Mouse (Mus musculus) kidney, postnatal 0 days (tissue): ENCODE measurements at regions not wholly inside any gene's neighbourhood (a gene's known extent, or its start where the extent isn't known, plus 50 kb on each side); places are given as distances from the start of the nearest gene placed in this dataset.
"Not testable (repeated sequence)": the region's sequence is repeated elsewhere in the genome, so short reads cannot be mapped to it uniquely, and the experiment has no call there.

Experiments used
- ATAC-seq: fragments of 200-750 bp; cut with Nextera tagmentation; replicated peaks from 2 replicates; pipeline ENCODE4 v1.8.0; 2017; ENCODE audit warnings: low read depth, moderate number of reproducible peaks, moderate TSS enrichment, moderate library complexity; ENCODE audit not compliant: low FRiP score
- DNase-seq: peaks from one replicate; pipeline ENCODE4 v3.0.0-alpha.2; 2016; ENCODE audit warnings: low spot score
- H3K27ac ChIP-seq: fragments of 300-500 bp; sonication (generic); 2 replicates; pipeline ENCODE4 v1.5.1; 2014; ENCODE audit warnings: mild to moderate bottlenecking
- H3K27me3 ChIP-seq: fragments of 300-500 bp; sonication (generic); 2 replicates; pipeline ENCODE4 v1.6.1; 2014; ENCODE audit warnings: low read length, mixed read lengths; ENCODE audit not compliant: insufficient read depth
- H3K36me3 ChIP-seq: fragments of 300-500 bp; sonication (generic); 2 replicates; pipeline ENCODE4 v1.6.1; 2014; ENCODE audit warnings: low read length, mixed read lengths; ENCODE audit not compliant: insufficient read depth
- H3K4me1 ChIP-seq: fragments of 300-500 bp; sonication (generic); replicated peaks from 2 replicates; pipeline ENCODE4 v1.6.1; 2014; ENCODE audit warnings: antibody characterized with exemption, low read length, mixed read lengths; ENCODE audit not compliant: insufficient read depth
- H3K4me2 ChIP-seq: fragments of 300-500 bp; sonication (generic); 2 replicates; pipeline ENCODE4 v1.6.1; 2014; ENCODE audit warnings: mild to moderate bottlenecking, low read length, moderate library complexity, mixed read lengths
- H3K4me3 ChIP-seq: fragments of 300-500 bp; sonication (generic); replicated peaks from 2 replicates; pipeline ENCODE4 v1.5.1; 2014; ENCODE audit warnings: low read depth, low read length
- H3K9ac ChIP-seq: fragments of 300-500 bp; sonication (generic); 2 replicates; pipeline ENCODE4 v1.6.1; 2014; ENCODE audit warnings: low read depth, low read length
- H3K9me3 ChIP-seq: fragments of 300-500 bp; sonication (generic); replicated peaks from 2 replicates; pipeline ENCODE4 v1.6.1; 2016; ENCODE audit warnings: low read length, inconsistent platforms, mixed read lengths
- CTCF ChIP-seq: IDR thresholded peaks from 2 replicates; pipeline ENCODE4 v1.5.1; 2016; ENCODE audit warnings: antibody characterized with exemption, low read depth, mild to moderate bottlenecking, moderate library complexity
- WGBS: fragments of 180-500 bp; shearing (Covaris S2); extraction: QIAGEN DNeasy Blood & Tissue Kit; methylation state at CpG from one replicate; pipeline ENCODE4 v1.1.7; 2014; 5-methylcytosine and 5-hydroxymethylcytosine counted together

DNA sequence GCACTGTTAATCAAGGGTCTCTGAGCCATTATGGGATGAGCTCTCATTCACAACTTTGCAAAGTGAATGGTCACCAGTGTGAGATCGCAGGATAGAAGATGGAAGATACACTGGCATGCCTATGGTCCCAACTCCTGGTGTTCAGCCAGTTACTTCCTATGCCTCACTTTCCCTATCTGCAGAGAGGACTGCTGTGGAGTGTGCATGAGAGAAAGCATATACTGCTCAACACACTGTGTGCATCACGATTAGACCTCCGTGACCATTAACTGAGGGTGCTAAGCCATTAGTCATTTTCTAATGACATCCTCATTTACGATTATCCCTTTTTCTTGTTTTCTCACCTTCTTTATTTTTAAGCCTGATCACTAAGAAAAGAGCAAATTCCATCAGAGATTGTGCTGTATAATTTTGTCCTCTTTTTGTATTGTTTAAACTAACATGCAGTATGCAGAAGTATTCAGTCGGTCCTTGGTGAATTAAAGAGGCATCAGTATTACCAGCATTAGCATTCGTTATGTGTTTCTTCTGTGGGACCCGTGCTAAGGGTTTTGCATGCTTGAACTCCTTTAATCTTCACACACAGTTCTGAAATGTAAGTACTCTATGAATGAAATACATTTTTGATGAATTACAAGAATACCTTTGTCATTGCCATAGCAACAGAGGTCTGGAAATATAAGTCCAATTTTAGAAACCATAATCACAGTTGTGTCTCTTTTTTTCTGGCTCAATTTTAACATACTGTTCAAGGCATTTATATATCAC is 219.4 kb upstream of the Klf6 start:
- H3K4me2 ChIP-seq: no peak overlapping the region
- no peak for TF ChIP-seq CTCF
- H3K9me3 ChIP-seq: no peaks in the 10 kb centered on the region
- H3K4me3 ChIP-seq: no peak overlapping the region
- H3K9ac ChIP-seq: no peak overlapping the region
- DNase-seq (no peak), ATAC-seq (no peak)
- no peaks in the 10 kb centered on the region for H3K27me3 ChIP-seq
- H3K4me1 ChIP-seq: no peaks in the 10 kb centered on the region
- 84% methylated on average over 7 of the region's 7 CpGs for WGBS
- no peak overlapping the region for H3K27ac ChIP-seq
- H3K36me3 ChIP-seq: no peaks in the 10 kb centered on the region

DNA sequence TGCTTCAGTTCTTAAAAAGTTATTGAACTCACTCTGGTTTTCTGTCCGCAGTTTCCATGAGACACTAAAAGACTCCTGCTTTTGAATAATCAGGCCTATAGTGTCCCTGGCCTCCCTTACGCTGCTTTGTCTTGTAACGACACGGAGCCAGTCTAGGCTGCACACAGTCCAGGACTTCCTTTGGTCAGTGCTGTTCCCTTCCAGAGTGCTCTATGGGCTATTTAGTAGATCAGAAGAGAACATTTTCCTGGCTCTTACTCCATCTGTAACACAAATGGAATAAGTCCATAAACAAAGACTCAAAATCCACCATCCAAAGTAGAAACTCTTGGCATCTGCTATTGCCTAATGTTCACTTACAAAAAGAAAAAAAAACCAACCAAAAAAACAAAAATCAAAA is 213.0 kb upstream of the Klf6 start:
- no peaks in the 10 kb centered on the region for H3K9me3 ChIP-seq
- H3K4me2 ChIP-seq: no peak overlapping the region
- no peaks in the 10 kb centered on the region for H3K36me3 ChIP-seq
- H3K4me3 ChIP-seq: no peak overlapping the region
- WGBS: 90% methylated on average over 4 of the region's 4 CpGs
- H3K27ac ChIP-seq: no peak overlapping the region
- H3K9ac ChIP-seq: no peak overlapping the region
- no peak for TF ChIP-seq CTCF
- no peak for ATAC-seq
- H3K4me1 ChIP-seq: no peaks in the 10 kb centered on the region
- no peaks in the 10 kb centered on the region for H3K27me3 ChIP-seq
- no peak for DNase-seq

DNA sequence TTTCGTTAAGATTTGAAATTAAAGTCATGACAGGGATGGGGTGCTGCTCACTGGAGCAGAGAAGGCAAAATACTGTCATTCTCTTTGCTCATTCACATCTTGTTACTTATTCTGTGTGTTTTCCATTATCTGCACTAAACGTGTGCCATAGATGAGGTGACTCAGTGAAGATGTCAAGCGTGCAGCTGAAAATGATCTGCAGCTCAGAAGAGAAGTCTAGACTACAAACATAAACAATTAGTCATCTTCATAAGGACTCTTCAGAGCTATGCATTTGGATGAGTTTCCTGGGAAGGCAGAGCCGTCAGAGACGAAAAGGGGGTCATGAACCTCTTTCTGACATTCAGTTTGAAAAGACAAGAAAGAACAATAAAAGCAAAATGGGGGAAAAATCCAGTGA is 203.7 kb upstream of the Klf6 start:
- Histone ChIP-seq H3K4me2 (no peak overlapping the region), H3K36me3 (no peaks in the 10 kb centered on the region), H3K27me3 (no peaks in the 10 kb centered on the region), H3K4me3 (no peak overlapping the region), H3K27ac (no peak overlapping the region), H3K4me1 (no peaks in the 10 kb centered on the region), H3K9me3 (no peaks in the 10 kb centered on the region), H3K9ac (no peak overlapping the region)
- no peak for TF ChIP-seq CTCF
- no peak for DNase-seq
- 64% methylated on average over 5 of the region's 5 CpGs for WGBS
- no peak for ATAC-seq

DNA sequence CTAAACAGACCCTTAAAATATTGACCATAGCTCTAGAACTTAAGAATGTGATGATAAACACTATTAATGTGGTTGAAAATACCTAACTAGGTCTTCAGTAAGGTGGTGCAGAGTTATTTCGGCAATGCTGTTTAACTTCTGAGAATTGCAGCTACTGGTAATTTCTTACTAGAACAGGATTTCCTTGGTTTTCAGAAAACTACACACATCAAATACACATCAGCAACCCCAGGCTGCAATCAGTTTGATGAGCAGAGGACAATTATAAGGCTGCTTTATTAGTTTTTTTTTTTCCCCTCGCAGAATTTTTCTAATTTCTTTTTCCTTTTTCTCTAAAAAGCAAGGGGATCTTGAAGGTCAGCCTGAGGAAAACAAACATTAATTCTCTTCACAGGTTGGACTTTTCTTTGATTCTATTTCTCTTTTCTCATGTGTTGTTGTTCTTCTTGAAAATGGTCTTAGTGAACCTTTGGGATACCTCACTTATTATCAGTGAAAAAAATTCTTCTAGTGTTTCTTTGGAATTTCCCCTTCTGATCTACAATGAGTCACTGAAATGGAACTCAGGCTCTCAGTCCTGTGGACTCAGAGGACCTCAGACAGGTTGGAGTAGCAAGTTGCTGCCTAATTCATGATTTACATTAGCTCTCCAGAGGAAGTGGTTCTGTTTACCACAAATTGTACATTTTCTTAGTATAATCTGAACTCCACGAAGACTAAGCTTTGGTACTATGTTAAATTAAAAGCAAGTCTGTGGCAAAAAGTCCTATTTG is 194.9 kb upstream of the Klf6 start:
- Histone ChIP-seq H3K27ac (no peak overlapping the region), H3K4me1 (no peaks in the 10 kb centered on the region), H3K9ac (no peak overlapping the region), H3K9me3 (no peaks in the 10 kb centered on the region), H3K27me3 (no peaks in the 10 kb centered on the region), H3K4me2 (no peak overlapping the region), H3K4me3 (no peak overlapping the region), H3K36me3 (no peaks in the 10 kb centered on the region)
- 68% methylated on average over 3 of the region's 3 CpGs for WGBS
- DNase-seq (peak; percentile 8), ATAC-seq (no peak)
- no peak for TF ChIP-seq CTCF

DNA sequence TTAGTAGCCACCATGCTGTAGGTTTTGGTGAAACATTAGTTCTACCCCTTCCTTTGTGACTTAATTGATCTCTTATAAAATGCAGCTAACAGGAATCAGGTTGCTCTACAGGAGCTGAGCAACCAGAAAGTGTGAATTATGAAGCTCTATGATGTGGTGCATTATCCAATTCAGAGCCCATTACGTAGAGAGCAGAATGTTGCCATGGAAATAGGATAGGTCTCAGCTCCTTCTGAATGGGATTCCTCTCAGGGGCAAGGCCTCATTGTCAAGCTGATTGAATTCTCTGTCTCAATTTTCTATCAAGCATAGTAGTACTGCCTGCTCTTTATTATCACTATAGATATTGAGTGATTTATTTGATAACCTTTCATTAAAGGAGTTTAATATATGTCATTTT is 185.6 kb upstream of the Klf6 start:
- no peak overlapping the region for H3K27ac ChIP-seq
- H3K27me3 ChIP-seq: no peaks in the 10 kb centered on the region
- H3K4me1 ChIP-seq: no peaks in the 10 kb centered on the region
- TF ChIP-seq CTCF: no peak
- H3K9me3 ChIP-seq: no peaks in the 10 kb centered on the region
- no peak overlapping the region for H3K4me2 ChIP-seq
- ATAC-seq (no peak), DNase-seq (no peak)
- WGBS: 83% methylated on average over 1 of the region's 1 CpGs
- no peaks in the 10 kb centered on the region for H3K36me3 ChIP-seq
- no peak overlapping the region for H3K4me3 ChIP-seq
- no peak overlapping the region for H3K9ac ChIP-seq

GRCm38 (mm10) chr13:5690124-5690523 is 171.2 kb upstream of the Klf6 start:
- no peak for TF ChIP-seq CTCF
- no peak for DNase-seq
- no peak overlapping the region for H3K4me3 ChIP-seq
- no peaks in the 10 kb centered on the region for H3K4me1 ChIP-seq
- no peak overlapping the region for H3K9ac ChIP-seq
- no peak overlapping the region for H3K4me2 ChIP-seq
- no peak for ATAC-seq
- H3K27ac ChIP-seq: no peak overlapping the region
- no peaks in the 10 kb centered on the region for H3K9me3 ChIP-seq
- no peaks in the 10 kb centered on the region for H3K36me3 ChIP-seq
- no peaks in the 10 kb centered on the region for H3K27me3 ChIP-seq
- 71% methylated on average over 4 of the region's 4 CpGs for WGBS

GRCm38 (mm10) chr13:5690680-5691079 is 170.6 kb upstream of the Klf6 start:
- H3K4me1 ChIP-seq, H3K4me2 ChIP-seq, ATAC-seq, H3K27ac ChIP-seq, H3K4me3 ChIP-seq, H3K9me3 ChIP-seq, H3K36me3 ChIP-seq, H3K9ac ChIP-seq, H3K27me3 ChIP-seq, DNase-seq: not testable (repeated sequence)
- 96% methylated on average over 2 of the region's 2 CpGs for WGBS
